Comparison of ENCODE assay signal across 22 mouse cellular contexts in the genomic region with DNA sequence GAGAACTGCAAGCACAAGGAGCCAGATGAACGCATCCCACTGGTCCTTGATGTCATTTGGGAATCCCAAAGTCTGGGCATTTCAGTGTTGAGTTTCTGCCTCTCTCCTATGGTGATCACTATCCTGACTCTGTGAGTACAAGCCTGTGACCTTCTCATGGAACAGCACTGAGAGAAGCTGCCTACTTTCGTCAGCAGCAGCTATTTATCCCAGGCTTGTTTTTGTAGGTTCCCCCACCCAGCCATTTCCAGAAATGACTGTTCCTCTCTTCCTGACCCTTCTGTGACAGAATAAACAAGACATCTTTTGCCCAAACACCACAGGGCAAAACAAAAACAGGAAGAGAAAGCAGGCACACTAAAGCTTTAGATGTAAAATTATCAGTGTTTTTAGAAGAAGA.
DNase-seq lines count a peak whose midpoint lies in the region; ATAC-seq lines count a peak whose summit lies in the region.
"Had no signal": no experiment of that assay in that cellular context is flagged by ENCODE, and none has a peak within 500 bp of the region (broad histone marks: within the 10 kb centered on the region; RNA-seq: fewer than 3 reads in every experiment).

No protein-coding gene starts in this region.

- peaks cover 42% of the 10 kb centered on the region for H3K36me3 ChIP-seq in kidney, embryonic 15.5 days
- H3K36me3 ChIP-seq: heart, embryonic 15.5 days had no signal

- H3K27me3 ChIP-seq in kidney, embryonic 15.5 days, result no peaks in the 10 kb centered on the region
- H3K27me3 ChIP-seq: forebrain, embryonic 13.5 days; heart, embryonic 15.5 days; hindbrain, embryonic 13.5 days; Patski had no signal

- peaks cover 15% of the 10 kb centered on the region for H3K4me1 ChIP-seq in kidney, embryonic 15.5 days

- H3K4me3 ChIP-seq in kidney, embryonic 15.5 days (replicated peaks), result no peak overlapping the region
- H3K4me3 ChIP-seq: embryonic facial prominence, embryonic 10.5 days; forebrain, embryonic 13.5 days; heart, embryonic 15.5 days; hindbrain, embryonic 13.5 days had no signal

- H3K4me2 ChIP-seq in kidney, embryonic 15.5 days, result no peak overlapping the region
- H3K4me2 ChIP-seq: forebrain, embryonic 13.5 days; heart, embryonic 11.5 days; heart, embryonic 15.5 days; hindbrain, embryonic 13.5 days had no signal

- DNase-seq in kidney, adult 9 months, result peak; percentile 21
- peak; percentile 41 for DNase-seq in CD4-positive helper T cell, adult 2 months (ENCODE audit: low read depth, low spot score)
- peak; percentile 29 for DNase-seq in lung, postnatal 14 days
- DNase-seq in adrenal gland, postnatal 4 days (ENCODE audit: low spot score in 2 of 2), result no peak
- no peak for DNase-seq in layer of hippocampus, adult 18-20 months (ENCODE audit: low spot score in 2 of 2)
- DNase-seq: adrenal gland, postnatal 14 days; cerebellum, adult 2 months; cerebellum, postnatal 10 days; forebrain, postnatal 0 days; gastrocnemius, postnatal 25 days; heart, adult 18-20 months; heart, postnatal 14 days had no signal

- H3K9ac ChIP-seq in kidney, embryonic 15.5 days, result no peak overlapping the region
- H3K9ac ChIP-seq: forebrain, embryonic 13.5 days; forebrain, postnatal 0 days; heart, embryonic 15.5 days; hindbrain, embryonic 13.5 days had no signal

- no peak for ATAC-seq in kidney, embryonic 15.5 days (replicated peaks; ENCODE audit: low FRiP score)
- ATAC-seq in CD4-positive, CD25-positive, alpha-beta regulatory T cell, adult 4 months, result peak; percentile 19
- ATAC-seq: activated CD4-positive, CD25-positive, alpha-beta regulatory T cell, adult 4 months; forebrain, embryonic 13.5 days; forebrain, postnatal 0 days; hindbrain, postnatal 0 days; Patski had no signal

- H3K27ac ChIP-seq in kidney, embryonic 15.5 days, result no peak overlapping the region
- H3K27ac ChIP-seq: embryonic facial prominence, embryonic 10.5 days; forebrain, embryonic 13.5 days; heart, embryonic 15.5 days; hindbrain, embryonic 13.5 days; hindbrain, postnatal 0 days had no signal

- no peaks in the 10 kb centered on the region for H3K9me3 ChIP-seq in kidney, embryonic 15.5 days (replicated peaks)
- H3K9me3 ChIP-seq: embryonic facial prominence, embryonic 10.5 days; forebrain, embryonic 13.5 days; heart, embryonic 15.5 days; hindbrain, embryonic 13.5 days had no signal

- 74% methylated on average over 2 of the region's 2 CpGs for WGBS in kidney, embryonic 15.5 days

Comparison
In these comparisons a context has a peak if more than half of its experiments do, and no peak if none do; other contexts are left out.
1. DNase-seq: peak in kidney, adult 9 months (single experiment), CD4-positive helper T cell, adult 2 months (single experiment) and lung, postnatal 14 days (single experiment); none in adrenal gland, postnatal 4 days (0 of 2) and layer of hippocampus, adult 18-20 months (0 of 2).